Mouse (Mus musculus): ENCODE results near the gene Sdk1.

DNA sequence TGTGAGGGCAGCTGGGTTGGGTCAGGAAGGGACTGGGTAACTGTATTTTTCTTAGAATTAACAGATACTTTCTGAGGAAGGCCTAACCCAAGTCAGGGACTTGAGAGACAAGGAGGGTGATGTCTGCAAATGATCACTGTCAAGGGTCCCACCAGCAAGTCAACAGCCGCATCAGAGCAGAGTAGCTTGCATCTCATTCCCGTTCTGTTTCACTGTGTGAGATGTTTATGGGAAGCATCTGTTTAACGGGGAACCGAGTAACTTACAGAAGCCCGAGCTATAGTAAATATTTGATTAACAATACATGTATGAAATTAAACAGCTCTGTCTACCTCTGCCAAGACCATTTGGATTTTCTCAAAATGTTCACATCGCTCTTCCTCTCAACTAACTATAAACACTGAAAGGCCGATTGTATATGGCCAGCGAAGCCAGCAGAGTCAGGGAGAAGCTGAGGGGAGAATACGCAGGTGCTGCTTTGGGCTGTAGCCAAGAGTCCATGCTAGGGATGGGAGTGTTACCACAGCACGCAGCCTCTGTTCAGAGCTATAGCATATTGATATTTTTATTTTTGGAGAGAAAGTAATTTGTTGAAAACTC is 174.5 kb downstream of the Sdk1 start:
- TF ChIP-seq CTCF (IDR thresholded peaks at IDR 0.05; ENCODE audit: extremely low read depth, insufficient read length, insufficient replicate concordance, low read depth, low read length): no peak
- no peak for TF ChIP-seq POLR2A (IDR thresholded peaks at IDR 0.05; ENCODE audit: low read depth, low read length)

All from small intestine, adult 2 months (tissue).